Mouse (Mus musculus): Measurements from ENCODE around the gene Kdm5b.

Gene Kdm5b

GRCm38 (mm10) chr1:134646963-134647282 lies 87.0 kb downstream of the Kdm5b start:
- no peak for DNase-seq (ENCODE audit: low read depth, low spot score)

GRCm38 (mm10) chr1:134647591-134647990 lies 87.6 kb downstream of the Kdm5b start:
- DNase-seq (ENCODE audit: low read depth, low spot score), result no peak

GRCm38 (mm10) chr1:134650816-134651215 lies 90.8 kb downstream of the Kdm5b start:
- DNase-seq (ENCODE audit: low read depth, low spot score), result no peak

- DNase-seq (ENCODE audit: low read depth, low spot score), result no peak
Observed at GRCm38 (mm10) chr1:134651268-134651850, 91.4 kb downstream of the Kdm5b start.

- no peak for DNase-seq (ENCODE audit: low read depth, low spot score)
Observed at GRCm38 (mm10) chr1:134651851-134652398, 92.0 kb downstream of the Kdm5b start.

DNA sequence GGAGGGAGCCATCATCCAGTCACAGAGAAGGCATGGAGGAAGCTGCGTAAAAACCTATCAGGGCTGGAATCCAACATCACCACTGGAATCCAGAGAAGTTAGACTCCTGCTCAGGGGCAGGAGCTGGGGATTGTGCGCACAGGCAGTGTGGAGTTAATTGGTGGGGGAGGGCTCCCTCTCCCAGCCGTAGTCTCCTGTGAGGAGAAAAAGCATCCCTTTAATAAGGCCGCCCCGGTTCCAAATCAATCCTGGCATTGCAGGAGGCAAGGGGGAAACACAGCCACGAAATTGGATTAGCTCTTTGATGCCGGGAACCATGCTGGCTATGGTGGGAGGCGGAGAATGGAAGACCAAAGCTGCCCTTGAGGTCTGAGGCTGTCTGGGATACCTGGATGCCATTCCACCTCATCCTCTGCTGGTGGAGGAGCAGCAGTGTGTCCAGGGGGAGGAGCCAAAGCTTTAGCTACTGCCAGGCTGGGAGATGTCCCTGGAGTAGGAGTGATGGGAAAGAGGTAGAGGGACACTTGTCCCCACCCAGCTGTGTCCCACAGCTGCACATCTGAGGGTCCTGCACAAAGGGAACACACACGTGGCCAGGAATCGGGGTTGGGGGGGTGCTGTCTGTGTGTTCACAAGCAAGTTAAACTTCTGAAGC lies 93.8 kb downstream of the Kdm5b start:
- no peak for DNase-seq (ENCODE audit: low read depth, low spot score)

DNA sequence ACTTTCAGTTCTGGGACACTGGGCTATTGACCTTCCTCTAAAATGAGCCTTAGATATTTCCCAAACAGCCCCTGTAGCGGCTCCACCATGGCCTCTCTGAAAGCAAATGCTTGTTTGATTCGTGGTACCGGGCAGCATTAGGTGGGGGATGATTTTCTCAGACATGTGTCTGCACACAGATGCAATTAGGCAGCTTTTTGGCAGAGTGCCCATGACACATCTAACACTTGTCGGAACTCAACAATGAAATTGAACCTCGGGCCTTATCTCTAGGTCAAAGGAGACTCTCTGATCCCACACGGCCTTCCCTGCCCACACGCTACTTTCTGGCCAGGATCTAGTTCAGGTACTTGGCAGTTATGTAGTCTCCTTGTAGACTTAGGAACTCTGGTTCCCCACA lies 98.9 kb downstream of the Kdm5b start:
- no peak for DNase-seq (ENCODE audit: low read depth, low spot score)

GRCm38 (mm10) chr1:134660163-134660562 lies 100.2 kb downstream of the Kdm5b start:
- no peak for DNase-seq (ENCODE audit: low read depth, low spot score)

DNA sequence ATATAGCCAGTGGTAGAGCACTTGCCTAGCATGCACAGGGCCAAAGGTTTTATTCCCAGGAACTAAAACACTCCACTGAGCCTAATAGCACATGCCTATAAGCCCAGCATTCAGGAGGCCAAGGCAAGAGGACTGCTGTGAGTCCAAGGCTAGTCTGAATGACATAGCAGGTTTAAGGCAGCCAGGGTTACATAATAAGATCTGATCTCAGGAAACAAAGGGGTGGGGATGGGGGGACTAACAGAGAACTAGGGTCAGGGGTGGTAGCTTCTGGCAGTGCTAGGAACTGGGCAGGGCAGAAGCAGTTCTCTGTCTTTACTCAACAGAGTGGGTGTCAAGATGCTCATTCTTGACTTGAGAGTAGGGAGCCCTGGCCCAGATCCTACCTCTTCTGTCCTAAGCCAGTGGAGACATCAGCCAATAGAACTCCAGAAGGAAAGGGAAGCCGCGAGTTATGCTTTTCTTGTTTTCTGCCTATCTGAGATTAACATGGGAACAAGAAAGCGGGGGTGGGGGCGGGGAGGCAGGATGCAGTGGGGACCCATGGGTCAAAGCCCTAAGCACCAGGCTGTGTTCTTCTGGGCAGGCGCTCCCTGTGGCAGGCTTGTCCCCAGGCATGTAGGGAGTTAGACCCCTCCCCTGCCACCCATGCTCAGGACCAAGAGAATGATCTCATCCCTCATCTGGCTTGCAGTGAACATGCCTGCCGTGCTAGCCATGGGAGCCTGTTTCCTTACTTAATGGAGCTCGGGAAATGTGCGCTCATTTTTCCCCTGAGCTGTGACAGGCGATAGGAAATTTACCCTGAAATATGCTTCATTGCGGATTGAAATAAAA lies 111.5 kb downstream of the Kdm5b start:
- DNase-seq (ENCODE audit: low read depth, low spot score), result no peak

GRCm38 (mm10) chr1:134674312-134674711 lies 114.3 kb downstream of the Kdm5b start:
- no peak for DNase-seq (ENCODE audit: low read depth, low spot score)

- no peak for DNase-seq (ENCODE audit: low read depth, low spot score)
Observed at GRCm38 (mm10) chr1:134679445-134679844, 119.5 kb downstream of the Kdm5b start.

DNA sequence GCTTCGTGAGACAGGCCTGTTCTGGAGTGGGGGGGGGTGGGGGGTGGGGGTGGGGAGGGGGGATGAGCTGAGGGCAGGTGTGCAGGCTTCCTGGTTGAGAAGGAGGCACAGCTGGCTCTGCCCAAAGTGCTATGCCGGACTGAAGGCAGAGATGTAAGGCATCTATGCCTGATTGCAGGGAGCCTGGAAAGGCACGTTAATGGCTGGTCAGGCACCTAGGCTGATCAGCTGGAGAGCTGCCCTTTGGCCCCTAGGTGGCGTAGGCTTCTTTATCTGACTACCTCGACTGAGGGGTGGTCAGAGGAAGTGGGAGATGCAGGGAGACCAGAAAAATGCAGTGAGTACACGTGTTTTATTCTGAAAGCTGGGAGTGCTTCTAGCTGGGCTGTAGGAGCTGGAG lies 120.6 kb downstream of the Kdm5b start:
- no peak for DNase-seq (ENCODE audit: low read depth, low spot score)

- DNase-seq (ENCODE audit: low read depth, low spot score), result peak; percentile 19
Observed at GRCm38 (mm10) chr1:134682460-134682859, 122.5 kb downstream of the Kdm5b start.
